Mouse (Mus musculus) CD4-positive, CD25-positive, alpha-beta regulatory T cell, adult 2 months (primary cell): ENCODE results near the gene Rnps1.

Source experiments
- DNase-seq: peaks from one replicate; pipeline ENCODE4 v3.0.0-alpha.2; 2012; ENCODE audit warnings: low read depth, low spot score

The Rnps1 gene

DNA sequence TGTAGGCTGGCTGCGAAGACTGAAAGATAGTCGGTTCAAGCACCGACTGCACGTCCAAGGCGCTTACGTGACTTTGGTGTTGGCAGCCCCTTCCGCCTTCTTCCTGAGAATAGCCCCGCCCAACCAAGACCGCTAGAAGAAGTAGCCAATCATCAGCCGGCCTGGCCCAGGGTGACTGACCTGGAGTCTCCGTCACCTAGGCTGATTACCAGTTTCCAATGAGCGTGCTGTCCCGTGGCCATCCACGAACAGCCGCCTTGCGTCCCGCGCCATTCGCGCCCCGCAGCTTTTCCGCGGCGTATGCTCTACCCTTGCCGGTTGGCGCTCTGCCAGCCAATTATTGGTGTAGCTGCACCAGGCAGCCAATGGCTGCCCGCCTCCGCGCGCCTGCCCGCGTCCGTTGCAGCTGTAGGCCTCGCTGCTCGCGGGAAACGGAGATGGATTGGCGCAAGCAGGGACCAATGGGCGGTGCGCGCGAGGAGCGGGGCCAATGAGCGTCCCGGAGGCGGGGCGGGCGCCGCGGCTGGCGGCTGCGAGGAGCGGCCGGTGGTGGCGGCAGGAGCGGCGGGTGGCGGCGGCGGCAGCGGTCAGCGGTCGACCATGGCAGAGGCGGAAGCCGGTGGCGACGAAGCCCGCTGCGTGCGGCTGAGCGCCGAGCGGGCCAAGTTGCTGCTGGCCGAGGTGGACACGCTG lies 55.7 kb downstream of the Rnps1 start, which contains the start of the genes E4f1 and Pgp:
Gene E4f1 (minus strand): TSS at position 404 of the 693 bp plus-strand sequence.
Gene Pgp (plus strand): TSS at position 483 of the 693 bp plus-strand sequence.
- DNase-seq: peak; percentile 99

DNA sequence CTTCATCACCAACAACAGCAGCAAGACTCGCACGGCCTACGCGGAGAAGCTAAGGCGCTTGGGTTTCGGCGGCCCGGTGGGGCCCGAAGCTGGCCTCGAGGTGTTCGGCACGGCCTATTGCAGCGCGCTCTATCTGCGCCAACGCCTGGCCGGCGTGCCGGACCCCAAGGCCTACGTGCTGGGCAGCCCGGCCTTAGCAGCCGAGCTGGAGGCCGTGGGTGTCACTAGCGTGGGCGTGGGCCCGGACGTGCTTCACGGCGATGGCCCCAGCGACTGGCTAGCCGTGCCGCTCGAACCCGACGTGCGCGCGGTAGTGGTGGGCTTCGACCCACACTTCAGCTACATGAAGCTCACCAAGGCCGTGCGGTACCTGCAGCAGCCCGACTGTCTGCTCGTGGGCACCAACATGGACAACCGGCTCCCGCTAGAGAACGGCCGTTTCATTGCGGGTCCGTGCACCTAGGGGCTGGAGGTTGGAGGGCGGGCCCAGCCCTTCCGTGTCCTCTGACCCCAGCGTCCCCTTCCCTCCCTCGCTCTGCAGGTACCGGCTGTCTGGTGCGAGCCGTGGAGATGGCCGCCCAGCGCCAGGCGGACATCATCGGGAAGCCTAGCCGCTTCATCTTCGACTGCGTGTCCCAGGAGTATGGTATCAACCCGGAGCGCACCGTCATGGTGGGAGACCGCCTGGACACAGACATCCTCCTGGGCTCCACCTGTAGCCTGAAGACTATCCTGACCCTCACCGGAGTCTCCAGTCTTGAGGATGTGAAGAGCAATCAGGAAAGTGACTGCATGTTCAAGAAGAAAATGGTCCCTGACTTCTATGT lies 56.5 kb downstream of the Rnps1 start:
- no peak for DNase-seq

DNA sequence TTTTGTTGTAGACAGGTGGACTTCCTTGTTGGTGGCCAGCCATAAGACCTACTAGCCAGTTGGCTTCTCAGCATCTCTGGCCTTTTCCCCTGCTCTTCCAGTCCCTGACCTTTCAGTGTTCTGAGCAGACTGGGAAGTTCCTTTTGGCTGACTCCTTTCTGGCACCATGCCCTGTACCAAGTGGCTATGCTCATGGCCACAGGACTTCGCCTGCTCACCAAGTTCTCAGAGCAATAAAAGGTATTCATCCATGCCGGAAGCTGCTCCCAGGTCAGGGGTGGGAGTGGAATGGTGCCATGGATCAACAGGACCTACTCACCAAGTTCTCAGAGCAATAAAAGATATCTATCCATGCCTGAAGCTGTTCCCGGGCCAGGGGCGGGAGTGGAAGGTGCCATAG lies 58.1 kb downstream of the Rnps1 start:
- no peak for DNase-seq

DNA sequence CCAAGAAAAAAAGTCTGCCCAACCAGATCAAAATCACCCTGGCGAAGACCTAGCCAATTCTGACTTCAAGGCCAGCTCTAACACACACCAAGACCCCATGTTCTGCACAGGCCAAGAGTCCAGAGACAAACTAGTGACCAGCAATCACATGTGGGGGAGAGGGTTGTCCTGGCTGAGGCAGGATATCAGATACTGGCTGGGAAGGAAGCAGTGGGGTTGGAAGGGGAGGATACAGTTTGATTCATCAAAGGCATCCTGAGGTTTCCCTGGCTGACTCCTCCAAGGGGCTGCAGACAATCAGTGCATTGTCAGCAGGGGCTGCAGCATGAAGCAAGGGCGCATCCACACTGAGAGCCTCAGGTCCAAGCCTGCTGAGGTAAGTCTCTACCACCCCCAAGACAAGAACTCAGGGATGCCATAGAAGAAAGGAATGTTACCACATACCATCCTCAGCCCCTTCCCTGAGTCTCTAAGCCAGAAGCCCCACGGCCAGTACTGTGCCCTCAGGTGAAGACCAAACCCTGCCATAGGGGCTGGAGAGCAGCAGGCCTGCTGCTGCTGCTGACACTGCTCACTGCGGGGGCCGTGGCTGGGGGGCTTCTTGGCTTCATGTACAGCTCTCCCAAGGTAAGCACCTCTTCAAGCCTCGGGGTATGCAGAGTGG lies 59.4 kb downstream of the Rnps1 start, which contains the start of gene Bricd5:
Gene Bricd5 (plus strand): TSS at position 273 of the 664 bp plus-strand sequence.
- no peak for DNase-seq

DNA sequence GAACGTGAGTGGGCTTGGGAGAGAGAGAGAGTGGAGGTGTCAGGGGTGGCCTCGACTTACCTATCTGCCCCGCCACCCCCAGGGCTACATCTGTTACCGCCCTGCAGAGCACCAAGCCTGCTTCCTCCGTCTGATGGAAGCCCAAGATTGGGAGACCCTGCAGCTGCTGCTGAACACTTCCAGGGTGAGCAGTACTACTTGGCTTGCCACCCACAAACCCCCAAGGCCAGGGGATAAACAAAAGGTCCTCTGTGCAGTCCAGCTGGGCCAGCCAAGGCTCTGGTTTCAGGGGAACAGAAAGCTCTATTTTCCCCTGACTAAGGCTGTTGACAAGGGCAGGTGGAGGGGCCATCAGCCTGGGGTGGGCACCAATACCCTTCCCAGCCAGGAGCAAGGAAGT lies 60.2 kb downstream of the Rnps1 start:
- DNase-seq: no peak
